In genomic region chr11:106255685-106256451, GRCm38 (mm10) we compare ENCODE assay signal across 8 mouse cellular contexts. TPM values are rescaled to one million over a fixed set of nuclear protein-coding genes. Genes with fewer than 3 reads are reported as not detected.
A peak's percentile ranks its signal among the peaks of the same experiment; 100 is the strongest.
DNase-seq lines count a peak whose midpoint lies in the region; ATAC-seq lines count a peak whose summit lies in the region.

Gene Ftsj3, minus strand, starts transcription at chr11:106256079.
Gene Psmc5, plus strand, starts transcription at chr11:106256154.

- H3K27ac ChIP-seq in hindbrain, embryonic 15.5 days (replicated peaks), result peak within 1 kb of the TSS; percentile 91

- peak; percentile 96 for DNase-seq in R1 (ENCODE audit: low read depth, low spot score)
- peak; percentile 98 to 99 for DNase-seq in cerebellum, postnatal 25 days
- DNase-seq in frontal cortex, postnatal 36 days (ENCODE audit: low spot score in 2 of 2), result peak; percentile 98 to 99
- peak; percentile 97 for DNase-seq in left cerebral cortex, adult 11 months (ENCODE audit: low spot score)
- DNase-seq in lung, postnatal 4 days, result peak; percentile 98
- peak; percentile 97 for DNase-seq in retina, postnatal 7 days (ENCODE audit: low read depth, low spot score)
- DNase-seq in urinary bladder, adult 2 months (ENCODE audit: low spot score), result peak; percentile 97

- H3K27me3 ChIP-seq in hindbrain, embryonic 15.5 days, result no peaks in the 10 kb centered on the region

- H3K4me2 ChIP-seq in hindbrain, embryonic 15.5 days, result peak within 1 kb of the TSS; percentile 97

- peaks cover 46% of the 10 kb centered on the region for H3K36me3 ChIP-seq in hindbrain, embryonic 15.5 days

- no peaks in the 10 kb centered on the region for H3K9me3 ChIP-seq in hindbrain, embryonic 15.5 days

- peak within 1 kb of the TSS; percentile 92 for H3K9ac ChIP-seq in hindbrain, embryonic 15.5 days

- under 1% methylated on average over 42 of the region's 42 CpGs for WGBS in hindbrain, embryonic 15.5 days

- peaks cover 24% of the 10 kb centered on the region for H3K4me1 ChIP-seq in hindbrain, embryonic 15.5 days (replicated peaks)

- peak within 1 kb of the TSS; percentile 94 for H3K4me3 ChIP-seq in hindbrain, embryonic 15.5 days

- peak; percentile 96 for ATAC-seq in hindbrain, embryonic 15.5 days (ENCODE audit: low FRiP score, low read depth)

RNA-seq across cellular contexts. Expression of gene Ftsj3, which starts in this region (rescaled TPM):
- polyA plus RNA-seq in hindbrain, embryonic 15.5 days (2015; fragmentation: Nextera tagmentation; extraction: Ambion mirVana), result 35.4 and 36.0 TPM in 2 replicates
- 26.7 and 27.0 TPM in 2 replicates for polyA plus RNA-seq in urinary bladder, adult 2 months (2012; rRNA removed)

RNA-seq across cellular contexts. Expression of gene Psmc5, which starts in this region (rescaled TPM):
- 299 and 305 TPM in 2 replicates for polyA plus RNA-seq in hindbrain, embryonic 15.5 days (2015; fragmentation: Nextera tagmentation; extraction: Ambion mirVana)
- 152 and 156 TPM in 2 replicates for polyA plus RNA-seq in urinary bladder, adult 2 months (2012; rRNA removed)

Comparison
In these comparisons a context has a peak if more than half of its experiments do, and no peak if none do; other contexts are left out.
1. Peak in every context shown above with its lines: DNase-seq, ATAC-seq, H3K4me3 ChIP-seq and H3K27ac ChIP-seq.